Mouse (Mus musculus) Patski (cell line): ENCODE results near the gene Sema6c. TPM values are rescaled to one million over a fixed set of nuclear protein-coding genes. Genes with fewer than 3 reads are reported as not detected.
A peak's percentile ranks its signal among the peaks of the same experiment; 100 is the strongest.

Experiments
- ATAC-seq: fragments of 100-300 bp; one replicate; pipeline ENCODE4 v1.8.0; 2021
- CTCF ChIA-PET: fragments of 350-600 bp; sonication (Branson Sonifier 250); formaldehyde crosslinking; loops from one replicate; lab custom pipeline; 2022; ENCODE audit warnings: inconsistent platforms; lab: Charles Lee
- POLR2A ChIA-PET: fragments of 350-600 bp; sonication (Branson Sonifier 250); formaldehyde crosslinking; loops from one replicate; lab custom pipeline; 2022; ENCODE audit warnings: antibody characterized with exemption, inconsistent platforms; lab: Charles Lee
- DNase-seq: peaks from one replicate; pipeline ENCODE4 v3.0.0-alpha.2; 2011; ENCODE audit warnings: low read depth, low spot score
- H3K27me3 ChIP-seq: fragments of 371-371 bp; one replicate; pipeline ENCODE4 v1.5.1; 2021
- CTCF ChIP-seq: fragments of 100-300 bp; IDR thresholded peaks from one replicate; pipeline ENCODE4 v1.5.1; 2021
- in situ Hi-C: fragments of 300-500 bp; cut with MboI; formaldehyde crosslinking; loops from 3 replicates; pipeline ENCODE4 v1.11.1; 2018; ENCODE audit warnings: low pct_unique_long_range_greater_than_20kb, mixed read lengths
- polyA plus RNA-seq: library from polyadenylated mRNA; unstranded; gene quantifications from one replicate; pipeline ENCODE4 v1.2.3, GENCODE M21; 2021

Sema6c gene
- 17.0 TPM for polyA plus RNA-seq

DNA sequence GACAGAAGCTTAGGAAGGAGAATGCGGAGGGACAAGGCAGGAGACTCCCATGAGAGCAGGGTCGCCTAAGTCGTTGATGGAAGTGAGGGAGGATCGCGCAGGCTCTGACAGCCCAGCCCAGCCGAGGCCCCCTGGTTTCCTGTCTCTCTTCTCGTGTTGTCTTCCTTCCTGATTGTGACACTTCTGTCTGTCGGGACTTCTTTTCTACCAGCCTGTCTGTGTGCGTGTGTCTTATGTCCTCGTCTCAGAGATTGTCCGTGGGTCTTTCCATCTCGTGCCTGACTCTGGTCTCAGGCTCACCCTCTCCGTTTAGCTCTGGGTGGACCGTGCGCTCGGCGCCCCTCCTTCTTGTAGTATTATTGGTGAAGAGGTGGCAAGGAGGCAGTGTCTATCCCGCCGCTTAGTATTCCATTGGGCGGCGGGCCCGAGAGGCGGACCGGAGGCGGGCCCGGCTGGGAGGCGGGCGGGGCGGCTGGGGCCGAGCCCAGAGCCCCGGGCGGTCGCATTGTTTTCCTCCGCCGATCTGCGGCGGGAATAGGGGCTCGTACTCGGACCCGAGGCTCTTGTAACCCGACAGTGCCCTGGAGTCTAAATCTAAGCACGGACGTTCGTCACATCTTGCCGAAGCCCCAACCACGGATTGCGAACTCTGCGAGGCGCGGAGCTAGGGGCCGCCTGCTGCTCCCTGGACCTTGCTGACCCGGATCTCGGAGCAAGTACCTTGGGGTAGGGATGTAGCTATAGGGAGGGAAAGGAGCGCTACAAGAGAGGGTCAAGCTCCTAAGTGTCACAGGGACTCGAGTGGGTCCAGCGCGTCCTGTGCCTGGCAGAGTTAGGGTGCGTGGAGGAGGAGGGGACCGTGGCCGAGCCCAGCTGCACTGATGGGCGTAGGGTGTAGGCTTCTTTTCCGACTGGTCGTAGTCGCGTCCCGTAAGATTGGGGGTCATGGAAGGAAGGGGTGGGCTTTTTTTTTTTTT lies at the start of gene Sema6c:
Gene Sema6c (plus strand): TSS at position 471 of the 977 bp plus-strand sequence.
- DNase-seq: peak; percentile 75
- in situ Hi-C loops: no loop called here
- CTCF ChIA-PET: interaction anchor here (0.7 to 1.9 kb wide), 8 partner anchors 10 to 104 kb away, joined by 3 to 4 read pairs (median 4); no protein-coding TSS in a partner anchor
- H3K27me3 ChIP-seq: no peaks in the 10 kb centered on the region
- POLR2A ChIA-PET: interaction anchor here (0.6 to 1.2 kb wide), 6 partner anchors 14 to 59 kb away, joined by 3 to 4 read pairs (median 3); no protein-coding TSS in a partner anchor
- ATAC-seq: peak; percentile 98
- TF ChIP-seq CTCF: no peak

DNA sequence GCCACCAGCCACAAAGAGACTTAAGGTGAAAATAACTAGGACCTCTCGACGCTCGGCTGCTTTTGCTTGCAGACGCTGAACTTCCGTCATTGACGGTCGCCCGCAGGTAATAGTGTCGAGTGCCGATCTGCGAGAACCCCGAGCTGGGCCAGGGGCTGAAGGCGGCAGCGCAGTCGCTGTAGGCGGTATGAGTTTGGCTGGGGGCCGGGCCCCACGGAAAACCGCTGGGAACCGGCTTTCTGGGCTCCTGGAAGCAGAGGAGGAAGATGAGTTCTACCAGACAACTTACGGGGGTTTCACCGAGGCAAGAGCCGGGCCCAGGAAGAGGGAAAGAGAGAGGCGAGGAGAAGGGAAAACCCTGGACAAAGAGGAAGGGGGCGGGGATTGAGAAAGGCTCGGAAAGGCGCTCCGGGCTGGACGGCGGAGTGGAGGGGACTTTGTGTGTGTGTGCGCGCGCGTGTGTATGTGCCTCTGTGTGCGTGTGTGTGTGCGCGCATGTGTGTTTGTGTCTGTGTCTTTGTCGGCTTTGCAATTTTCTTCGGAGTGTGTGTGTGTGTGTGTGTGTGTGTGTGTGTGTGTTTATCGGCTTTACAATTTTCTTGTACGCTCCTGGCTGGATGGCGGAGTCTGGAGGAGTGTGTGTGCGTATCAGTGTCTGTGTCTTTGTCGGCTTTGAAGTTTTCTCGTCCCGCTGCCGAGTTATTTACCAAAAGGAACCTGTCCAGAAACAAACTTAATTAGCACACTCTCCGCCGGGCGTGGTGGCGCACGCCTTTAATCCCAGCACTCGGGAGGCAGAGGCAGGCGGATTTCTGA lies 49.1 kb upstream of the Sema6c start, which contains the start of gene Vps72:
Gene Vps72 (plus strand): TSS at position 112 of the 816 bp plus-strand sequence.
- DNase-seq: peak; percentile 84
- CTCF ChIA-PET: interaction anchor here (1.1 to 7.9 kb wide), 4 partner anchors 45 to 96 kb away, joined by 3 to 67 read pairs (median 4); partner anchors contain the start of gene Zfp687
- TF ChIP-seq CTCF: no peak
- in situ Hi-C loops: no loop called here
- POLR2A ChIA-PET: interaction anchor here (0.7 to 1.1 kb wide), 2 partner anchors 51 to 207 kb away, joined by 3 read pairs; no protein-coding TSS in a partner anchor
- ATAC-seq: peak; percentile 66
- no peaks in the 10 kb centered on the region for H3K27me3 ChIP-seq

- in situ Hi-C loops: no loop called here
- ATAC-seq (no peak), DNase-seq (no peak)
- CTCF ChIA-PET: interaction anchor here (0.7 to 1.6 kb wide), 4 partner anchors 8 to 59 kb away, joined by 3 to 4 read pairs (median 3); no protein-coding TSS in a partner anchor
- no peak for TF ChIP-seq CTCF
- H3K27me3 ChIP-seq: no peaks in the 10 kb centered on the region
- POLR2A ChIA-PET: interaction anchor here (0.8 kb wide), 1 partner anchor 20 kb away, joined by 3 read pairs; no protein-coding TSS in a partner anchor
These were observed 47.5 kb upstream of the Sema6c start for GRCm38 (mm10) chr3:95112760-95113159.

GRCm38 (mm10) chr3:95117751-95118150 lies 42.5 kb upstream of the Sema6c start:
- ChIA-PET POLR2A (interaction anchor here (0.5 to 4.1 kb wide), 4 partner anchors 10 to 104 kb away, joined by 3 to 18 read pairs (median 4); no protein-coding TSS in a partner anchor), CTCF (interaction anchor here (0.9 to 1.6 kb wide), 6 partner anchors 9 to 91 kb away, joined by 3 to 7 read pairs (median 3); no protein-coding TSS in a partner anchor)
- peak; percentile 65 for DNase-seq
- TF ChIP-seq CTCF: no peak
- H3K27me3 ChIP-seq: no peaks in the 10 kb centered on the region
- in situ Hi-C loops: no loop called here
- ATAC-seq: peak; percentile 70

GRCm38 (mm10) chr3:95121580-95121979 lies 38.7 kb upstream of the Sema6c start:
- DNase-seq: no peak

GRCm38 (mm10) chr3:95124246-95124645 lies 36.0 kb upstream of the Sema6c start, which contains the start of gene Tmod4:
Tmod4 (plus strand) TSS chr3:95124476.
- in situ Hi-C loops: no loop called here
- POLR2A ChIA-PET: no interaction called here
- no peak for DNase-seq
- CTCF ChIA-PET: interaction anchor here (0.9 to 1.2 kb wide), 4 partner anchors 9 to 73 kb away, joined by 3 to 5 read pairs (median 3); no protein-coding TSS in a partner anchor
- no peak for TF ChIP-seq CTCF
- peak; percentile 33 for ATAC-seq
- no peaks in the 10 kb centered on the region for H3K27me3 ChIP-seq

More at GRCm38 (mm10) chr3:95121580-95121979, 38.7 kb upstream of the Sema6c start:
- in situ Hi-C loops: no loop called here
- H3K27me3 ChIP-seq: no peaks in the 10 kb centered on the region
- ChIA-PET POLR2A (no interaction called here), CTCF (interaction anchor here (1.4 kb wide), 1 partner anchor 9 kb away, joined by 4 read pairs; no protein-coding TSS in a partner anchor)
- TF ChIP-seq CTCF: no peak
- no peak for ATAC-seq

DNA sequence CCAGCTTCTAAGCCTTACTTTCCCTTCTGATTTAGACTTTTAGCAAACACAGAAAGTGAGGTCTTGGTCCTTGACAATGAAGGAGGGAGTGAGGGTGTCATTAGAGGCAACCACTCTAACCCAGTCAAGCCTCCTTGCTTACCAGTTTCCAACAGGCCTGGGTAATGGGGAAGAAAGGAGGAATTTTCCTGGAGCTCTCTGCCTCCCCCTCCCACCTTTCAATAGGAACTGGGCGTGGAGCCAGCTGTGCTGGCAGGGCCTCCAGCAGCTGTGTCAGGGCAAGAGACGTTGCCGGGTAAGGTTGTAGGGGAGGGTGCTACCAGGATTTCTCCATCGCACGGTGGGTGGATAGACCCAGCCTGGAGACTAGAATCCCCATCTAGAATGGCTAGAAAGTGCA lies 35.3 kb upstream of the Sema6c start:
- in situ Hi-C loops: no loop called here
- ChIA-PET POLR2A (no interaction called here), CTCF (interaction anchor here (0.9 to 1.2 kb wide), 3 partner anchors 10 to 72 kb away, joined by 3 to 5 read pairs (median 3); no protein-coding TSS in a partner anchor)
- no peak for DNase-seq
- H3K27me3 ChIP-seq: no peaks in the 10 kb centered on the region
- TF ChIP-seq CTCF: no peak
- no peak for ATAC-seq

- ChIA-PET CTCF (interaction anchor here (1.3 to 1.8 kb wide), 2 partner anchors 12 to 13 kb away, joined by 4 to 7 read pairs; no protein-coding TSS in a partner anchor), POLR2A (interaction anchor here (1.1 to 3.9 kb wide), 2 partner anchors 12 to 15 kb away, joined by 3 to 18 read pairs; no protein-coding TSS in a partner anchor)
- no peaks in the 10 kb centered on the region for H3K27me3 ChIP-seq
- DNase-seq (no peak), ATAC-seq (no peak)
- in situ Hi-C loops: no loop called here
- TF ChIP-seq CTCF: no peak
These were observed 31.0 kb upstream of the Sema6c start for GRCm38 (mm10) chr3:95129226-95129651.

DNA sequence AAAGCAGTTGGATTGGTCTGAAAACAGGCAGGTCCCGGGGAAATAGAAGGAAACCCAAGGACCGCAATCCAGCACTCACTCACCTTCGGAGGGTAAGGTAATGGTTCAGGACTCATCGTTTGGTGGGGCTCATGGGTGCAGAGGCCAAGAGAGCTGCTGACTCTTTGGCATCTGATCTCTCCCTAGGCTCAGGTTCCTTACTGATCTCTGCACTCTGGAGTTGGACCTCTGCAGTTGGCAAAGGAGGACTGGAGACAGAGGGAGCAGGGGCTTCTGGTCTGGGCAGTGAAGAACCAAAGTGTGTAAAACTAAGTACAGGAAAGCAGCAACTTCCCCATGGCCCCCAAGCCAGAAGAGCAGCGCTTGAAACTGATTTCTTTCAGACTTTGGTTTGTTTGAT lies 30.2 kb upstream of the Sema6c start:
- ATAC-seq: no peak
- TF ChIP-seq CTCF: no peak
- no peak for DNase-seq
- CTCF ChIA-PET: no interaction called here
- POLR2A ChIA-PET: interaction anchor here (0.6 kb wide), 1 partner anchor 1299 kb away, joined by 3 read pairs; no protein-coding TSS in a partner anchor
- H3K27me3 ChIP-seq: no peaks in the 10 kb centered on the region
- in situ Hi-C loops: no loop called here
